Mouse (Mus musculus): ENCODE measurements around the gene Nme7. TPM values are rescaled to one million over a fixed set of nuclear protein-coding genes. Genes with fewer than 3 reads are reported as not detected.

Nme7 gene
- polyA plus RNA-seq, 1 experiment from 2014 or later = 7.6 TPM

GRCm38 (mm10) chr1:164294071-164294470, 9.8 kb upstream of the Nme7 start:
- no peaks in the 10 kb centered on the region for H3K4me1 ChIP-seq (ENCODE audit: insufficient read depth)
- H3K4me2 ChIP-seq (ENCODE audit: low read depth, low read length) = no peak overlapping the region
- H3K9ac ChIP-seq (replicated peaks) = no peak overlapping the region
- H3K27me3 ChIP-seq (ENCODE audit: insufficient read depth, low read length) = no peaks in the 10 kb centered on the region
- H3K4me3 ChIP-seq (ENCODE audit: low read depth, low read length) = no peak overlapping the region
- DNase-seq = no peak
- H3K27ac ChIP-seq (ENCODE audit: low read depth) = no peak overlapping the region
- TF ChIP-seq EP300 (IDR thresholded peaks at IDR 0.05; ENCODE audit: low read depth) (no peak), CTCF (IDR thresholded peaks at IDR 0.05; ENCODE audit: low read depth) (no peak)
- WGBS (ENCODE audit: insufficient replicate concordance) = 82% methylated on average over 6 of the region's 6 CpGs
- H3K36me3 ChIP-seq (replicated peaks; ENCODE audit: insufficient read depth, low read length) = peaks cover 48% of the 10 kb centered on the region
- no peaks in the 10 kb centered on the region for H3K9me3 ChIP-seq (ENCODE audit: low read length)
- no peak for ATAC-seq

GRCm38 (mm10) chr1:164296473-164296872, 7.4 kb upstream of the Nme7 start:
- H3K4me3 ChIP-seq (ENCODE audit: low read depth, low read length) = no peak overlapping the region
- H3K27me3 ChIP-seq (ENCODE audit: insufficient read depth, low read length) = no peaks in the 10 kb centered on the region
- H3K9ac ChIP-seq (replicated peaks) = no peak overlapping the region
- DNase-seq = no peak
- no peak overlapping the region for H3K27ac ChIP-seq (ENCODE audit: low read depth)
- no peaks in the 10 kb centered on the region for H3K4me1 ChIP-seq (ENCODE audit: insufficient read depth)
- H3K4me2 ChIP-seq (ENCODE audit: low read depth, low read length) = no peak overlapping the region
- no peaks in the 10 kb centered on the region for H3K9me3 ChIP-seq (ENCODE audit: low read length)
- TF ChIP-seq CTCF (IDR thresholded peaks at IDR 0.05; ENCODE audit: low read depth) (no peak), EP300 (IDR thresholded peaks at IDR 0.05; ENCODE audit: low read depth) (no peak)
- H3K36me3 ChIP-seq (replicated peaks; ENCODE audit: insufficient read depth, low read length) = peaks cover 52% of the 10 kb centered on the region
- 86% methylated on average over 4 of the region's 5 CpGs for WGBS (ENCODE audit: insufficient replicate concordance)
- no peak for ATAC-seq

GRCm38 (mm10) chr1:164301949-164302348, 2.0 kb upstream of the Nme7 start:
- H3K9ac ChIP-seq (replicated peaks) = no peak overlapping the region
- H3K4me1 ChIP-seq (ENCODE audit: insufficient read depth) = peaks cover 5% of the 10 kb centered on the region
- DNase-seq (no peak), ATAC-seq (no peak)
- H3K4me3 ChIP-seq (ENCODE audit: low read depth, low read length) = no peak overlapping the region
- no peak overlapping the region for H3K27ac ChIP-seq (ENCODE audit: low read depth)
- peaks cover 40% of the 10 kb centered on the region for H3K36me3 ChIP-seq (replicated peaks; ENCODE audit: insufficient read depth, low read length)
- WGBS (ENCODE audit: insufficient replicate concordance) = 53% methylated on average over 4 of the region's 4 CpGs
- TF ChIP-seq EP300 (IDR thresholded peaks at IDR 0.05; ENCODE audit: low read depth) (no peak), CTCF (IDR thresholded peaks at IDR 0.05; ENCODE audit: low read depth) (no peak)
- H3K4me2 ChIP-seq (ENCODE audit: low read depth, low read length) = no peak overlapping the region
- no peaks in the 10 kb centered on the region for H3K9me3 ChIP-seq (ENCODE audit: low read length)
- H3K27me3 ChIP-seq (ENCODE audit: insufficient read depth, low read length) = no peaks in the 10 kb centered on the region

GRCm38 (mm10) chr1:164307124-164307751, 3.3 kb downstream of the Nme7 start, which contains the start of gene Blzf1:
Blzf1 (minus strand) TSS chr1:164307489.
- Histone ChIP-seq H3K27ac (ENCODE audit: low read depth) (peak within 1 kb of the TSS; percentile 78), H3K4me2 (ENCODE audit: low read depth, low read length) (peak within 1 kb of the TSS; percentile 74), H3K9ac (replicated peaks) (peak within 1 kb of the TSS; percentile 69), H3K4me3 (ENCODE audit: low read depth, low read length) (peak within 1 kb of the TSS; percentile 72), H3K9me3 (ENCODE audit: low read length) (no peaks in the 10 kb centered on the region), H3K4me1 (ENCODE audit: insufficient read depth) (peaks cover 12% of the 10 kb centered on the region), H3K27me3 (ENCODE audit: insufficient read depth, low read length) (no peaks in the 10 kb centered on the region), H3K36me3 (replicated peaks; ENCODE audit: insufficient read depth, low read length) (peaks cover 6% of the 10 kb centered on the region)
- ATAC-seq (peak; percentile 99), DNase-seq (peak; percentile 98)
- WGBS (ENCODE audit: insufficient replicate concordance) = under 1% methylated on average over 35 of the region's 35 CpGs
- TF ChIP-seq EP300 (IDR thresholded peaks at IDR 0.05; ENCODE audit: low read depth) (peak; percentile 60; the same call in 1 of the 2 replicates), CTCF (IDR thresholded peaks at IDR 0.05; ENCODE audit: low read depth) (no peak)

GRCm38 (mm10) chr1:164307922-164308321, 4.0 kb downstream of the Nme7 start:
- TF ChIP-seq EP300 (IDR thresholded peaks at IDR 0.05; ENCODE audit: low read depth) (no peak), CTCF (IDR thresholded peaks at IDR 0.05; ENCODE audit: low read depth) (no peak)
- Histone ChIP-seq H3K4me2 (ENCODE audit: low read depth, low read length) (peak overlapping the region; percentile 74), H3K4me3 (ENCODE audit: low read depth, low read length) (peak overlapping the region; percentile 72), H3K27me3 (ENCODE audit: insufficient read depth, low read length) (no peaks in the 10 kb centered on the region), H3K4me1 (ENCODE audit: insufficient read depth) (peaks cover 12% of the 10 kb centered on the region), H3K9me3 (ENCODE audit: low read length) (no peaks in the 10 kb centered on the region), H3K36me3 (replicated peaks; ENCODE audit: insufficient read depth, low read length) (peaks cover 3% of the 10 kb centered on the region; the same call in 1 of the 2 replicates), H3K27ac (ENCODE audit: low read depth) (no peak overlapping the region), H3K9ac (replicated peaks) (peak overlapping the region; percentile 52)
- 13% methylated on average over 10 of the region's 10 CpGs for WGBS (ENCODE audit: insufficient replicate concordance)
- ATAC-seq = no peak
- DNase-seq = no peak

- Histone ChIP-seq H3K36me3 (replicated peaks; ENCODE audit: insufficient read depth, low read length) (peaks cover 3% of the 10 kb centered on the region; the same call in 1 of the 2 replicates), H3K27ac (ENCODE audit: low read depth) (no peak overlapping the region), H3K9ac (replicated peaks) (no peak overlapping the region), H3K9me3 (ENCODE audit: low read length) (no peaks in the 10 kb centered on the region), H3K4me2 (ENCODE audit: low read depth, low read length) (no peak overlapping the region), H3K27me3 (ENCODE audit: insufficient read depth, low read length) (no peaks in the 10 kb centered on the region), H3K4me1 (ENCODE audit: insufficient read depth) (peaks cover 3% of the 10 kb centered on the region; the same call in 1 of the 2 replicates), H3K4me3 (ENCODE audit: low read depth, low read length) (no peak overlapping the region)
- WGBS (ENCODE audit: insufficient replicate concordance) = 84% methylated on average over 5 of the region's 5 CpGs
- TF ChIP-seq CTCF (IDR thresholded peaks at IDR 0.05; ENCODE audit: low read depth) (no peak), EP300 (IDR thresholded peaks at IDR 0.05; ENCODE audit: low read depth) (no peak)
- ATAC-seq = no peak
- no peak for DNase-seq
These were observed 10.2 kb downstream of the Nme7 start for GRCm38 (mm10) chr1:164314085-164314484.
